Mouse (Mus musculus) heart, postnatal 0 days (tissue): Measurements from ENCODE around the gene Map1a.

Experiments
- CTCF ChIP-seq: IDR thresholded peaks from 2 replicates; pipeline ENCODE4 v1.5.1; 2016; ENCODE audit warnings: antibody characterized with exemption, control low read depth, low read depth
- EP300 ChIP-seq: IDR thresholded peaks from 2 replicates; pipeline ENCODE4 v1.6.1; 2016; ENCODE audit warnings: antibody characterized with exemption, low read depth

DNA sequence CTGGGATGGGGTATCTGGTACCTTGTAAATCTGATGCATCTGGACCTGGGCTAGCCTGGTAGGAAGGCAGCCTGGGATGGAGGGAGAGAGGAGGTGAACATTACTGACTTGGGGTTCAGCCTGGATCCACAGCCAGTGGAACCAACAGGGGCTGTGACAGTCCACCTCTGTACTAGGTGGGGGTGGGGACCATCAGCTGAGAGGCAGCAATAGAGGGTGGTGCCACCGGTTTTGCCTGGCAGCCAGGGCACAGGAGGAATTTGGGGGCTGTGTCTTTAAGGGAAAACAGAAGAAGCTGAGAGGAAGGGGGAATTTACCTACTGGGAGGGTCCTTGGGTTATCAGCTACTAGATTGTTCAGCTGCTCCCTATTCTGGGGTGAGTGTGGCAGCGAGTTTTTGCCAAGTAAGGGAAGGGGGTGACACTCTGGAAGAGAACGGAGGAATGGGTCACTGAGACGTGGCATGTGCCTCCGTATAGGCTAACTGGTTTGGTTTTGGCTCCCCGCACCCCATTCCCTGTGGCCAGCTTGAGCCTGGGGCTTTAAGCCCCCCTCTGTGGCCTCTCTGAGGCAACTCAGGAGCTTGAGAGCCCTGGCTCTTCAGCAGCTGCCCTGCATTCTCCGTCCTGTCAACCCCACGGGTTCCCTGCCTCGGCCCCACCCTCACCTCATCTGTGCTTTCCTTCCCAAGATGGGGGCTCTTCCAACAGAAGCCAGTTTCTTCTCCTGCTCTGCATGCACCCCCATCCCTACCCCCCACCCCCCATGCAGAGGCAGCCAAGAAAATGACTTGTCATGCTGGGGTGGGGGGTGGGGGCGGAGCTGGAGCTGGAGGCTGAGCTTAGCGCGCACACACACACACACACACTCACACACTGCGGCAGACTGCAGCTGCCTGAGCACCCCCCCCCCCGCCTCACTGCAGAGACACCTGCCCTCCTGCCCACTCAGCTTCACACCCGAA lies 6.5 kb downstream of the Map1a start:
- TF ChIP-seq CTCF (no peak), EP300 (no peak)
